Mouse (Mus musculus) left cerebral cortex, adult 9 months (tissue): ENCODE data around the gene Smok2b.
"Not testable (repeated sequence)": the region's sequence is repeated elsewhere in the genome, so short reads cannot be mapped to it uniquely, and the experiment has no call there.

Experiments
- DNase-seq, 2 experiments: peaks; one replicate each; pipeline ENCODE4 v3.0.0; 2022; ENCODE audit warnings: low spot score in 2 of 2

Gene Smok2b

GRCm38 (mm10) chr17:13240807-13241727, 11.0 kb downstream of the Smok2b start:
- DNase-seq, result not testable (repeated sequence)

- not testable (repeated sequence) for DNase-seq
Measured at GRCm38 (mm10) chr17:13254786-13255185, 24.7 kb downstream of the Smok2b start.
